8 mouse cellular contexts compared by ENCODE assay signal in the genomic region with DNA sequence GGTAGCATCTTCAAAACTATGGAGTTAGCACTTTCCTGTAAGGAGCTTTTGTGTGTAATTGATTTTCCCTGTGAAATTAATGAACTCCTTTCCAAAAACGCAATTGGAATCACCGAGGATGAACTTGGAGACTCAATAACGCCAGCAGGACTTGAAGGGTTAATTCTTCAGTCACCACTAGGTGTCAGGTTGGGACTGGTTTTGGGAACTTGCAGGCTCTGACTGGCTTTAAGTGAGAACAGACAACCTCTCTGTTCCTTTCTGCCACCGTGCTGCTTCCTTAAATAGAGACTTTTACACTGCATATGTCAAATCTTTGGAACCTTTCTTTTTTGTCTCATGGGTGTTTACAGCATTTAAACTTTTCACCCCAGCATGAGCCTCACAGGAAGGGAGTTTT.
DNase-seq lines count a peak whose midpoint lies in the region; ATAC-seq and TF ChIP-seq lines count a peak whose summit lies in the region.

No protein-coding gene starts in this region.

- H3K4me3 ChIP-seq in cerebellum, adult 2 months (replicated peaks; ENCODE audit: insufficient read depth, low read depth, low read length), result no peak overlapping the region
- peak overlapping the region; percentile 39 for H3K4me3 ChIP-seq in layer of hippocampus, adult 2 months
- H3K4me3 ChIP-seq in midbrain, embryonic 14.5 days (replicated peaks; ENCODE audit: low read depth, low read length), result no peak overlapping the region
- H3K4me3 ChIP-seq in lung, adult 2 months (replicated peaks; ENCODE audit: extremely low read depth, low read depth, low read length), result no peak overlapping the region

- DNase-seq in urinary bladder, postnatal 14 days (ENCODE audit: low spot score), result peak; percentile 10
- no peak for DNase-seq in urinary bladder, adult 2 months (ENCODE audit: low spot score)
- peak; percentile 60 to 75 for DNase-seq in cerebellum, adult 2 months
- peak; percentile 76 to 93 for DNase-seq in frontal cortex, adult 2 months (ENCODE audit: extremely low spot score in 1 of 2, low spot score in 1 of 2)
- peak; percentile 78 to 81 for DNase-seq in layer of hippocampus, adult 2 months (ENCODE audit: low spot score in 2 of 2)
- peak; percentile 92 for DNase-seq in midbrain, embryonic 14.5 days
- no peak for DNase-seq in thymus, postnatal 25 days
- DNase-seq in lung, adult 2 months, result no peak

- TF ChIP-seq POLR2A in cerebellum, adult 2 months (IDR thresholded peaks at IDR 0.05; ENCODE audit: borderline replicate concordance, insufficient read depth, low read length), result no peak
- no peak for TF ChIP-seq POLR2A in lung, adult 2 months (IDR thresholded peaks at IDR 0.05; ENCODE audit: borderline replicate concordance, extremely low read depth, low read depth, low read length)

- TF ChIP-seq CTCF in cerebellum, adult 2 months (IDR thresholded peaks at IDR 0.05; ENCODE audit: borderline replicate concordance, insufficient read depth, low read depth, low read length), result peak; percentile 82
- TF ChIP-seq CTCF in layer of hippocampus, adult 2 months (conservative IDR thresholded peaks at IDR 0.05), result peak; percentile 93
- no peak for TF ChIP-seq CTCF in lung, adult 2 months (IDR thresholded peaks at IDR 0.05; ENCODE audit: insufficient read depth, low read length)

- no peaks in the 10 kb centered on the region for H3K27me3 ChIP-seq in cerebellum, adult 2 months (ENCODE audit: control insufficient read depth, insufficient read depth, low read length)
- H3K27me3 ChIP-seq in midbrain, embryonic 14.5 days (ENCODE audit: control insufficient read depth, insufficient read depth, low read length), result no peaks in the 10 kb centered on the region

- no peaks in the 10 kb centered on the region for H3K9me3 ChIP-seq in midbrain, embryonic 14.5 days (ENCODE audit: control insufficient read depth, low read length)

- 0 out of 2 replicates have a peak overlapping the region, but pooled peaks have one; percentile 18 for H3K4me2 ChIP-seq in midbrain, embryonic 14.5 days (ENCODE audit: low read length)

- no peaks in the 10 kb centered on the region; the same call in 1 of the 2 replicates for H3K4me1 ChIP-seq in cerebellum, adult 2 months (ENCODE audit: control insufficient read depth, insufficient read depth, low read length)
- no peaks in the 10 kb centered on the region for H3K4me1 ChIP-seq in midbrain, embryonic 14.5 days (ENCODE audit: control insufficient read depth, insufficient read depth, low read length)
- H3K4me1 ChIP-seq in lung, adult 2 months (ENCODE audit: control insufficient read depth, insufficient read depth, low read length), result no peaks in the 10 kb centered on the region

- no peaks in the 10 kb centered on the region for H3K36me3 ChIP-seq in midbrain, embryonic 14.5 days (ENCODE audit: control insufficient read depth, insufficient read depth, low read length)

- WGBS in cerebellum, adult 2 months, result 4% methylated on average over 4 of the region's 4 CpGs
- WGBS in midbrain, embryonic 14.5 days, result 5% methylated on average over 4 of the region's 4 CpGs
- 6% methylated on average over 4 of the region's 4 CpGs for whole genome bisulfite sequencing in lung, adult 2 months

- H3K27ac ChIP-seq in cerebellum, adult 2 months (ENCODE audit: insufficient read depth, low read length), result no peak overlapping the region
- H3K27ac ChIP-seq in layer of hippocampus, adult 2 months, result peak overlapping the region; percentile 51; the same call in 1 of the 2 replicates
- no peak overlapping the region for H3K27ac ChIP-seq in midbrain, embryonic 14.5 days (replicated peaks; ENCODE audit: low read depth, low read length)

- H3K9ac ChIP-seq in midbrain, embryonic 14.5 days (replicated peaks; ENCODE audit: low read length), result no peak overlapping the region

- peak; percentile 85 for ATAC-seq in midbrain, embryonic 14.5 days (ENCODE audit: low FRiP score, low TSS enrichment)

Comparison
In these comparisons a context has a peak if more than half of its experiments do, and no peak if none do; other contexts are left out.
1. DNase-seq: peak in urinary bladder, postnatal 14 days (single experiment), cerebellum, adult 2 months (2 of 2), frontal cortex, adult 2 months (2 of 2), layer of hippocampus, adult 2 months (2 of 2) and midbrain, embryonic 14.5 days (single experiment); none in urinary bladder, adult 2 months (single experiment), thymus, postnatal 25 days (single experiment) and lung, adult 2 months (single experiment).